Mouse (Mus musculus) megakaryocyte, embryonic 14.5 days (primary cell): ENCODE results near the gene Gm20388.

Experiments
- FLI1 ChIP-seq: IDR thresholded peaks from 2 replicates; pipeline ENCODE4 v1.6.1; 2012; ENCODE audit warnings: low read length, inconsistent platforms, mixed read lengths
- GATA1 ChIP-seq: IDR thresholded peaks from 3 replicates; pipeline ENCODE4 v1.6.1; 2012; ENCODE audit warnings: mixed read lengths, low read length, inconsistent platforms, borderline replicate concordance

GRCm38 (mm10) chr8:120093103-120093502 is 182.5 kb downstream of the Gm20388 start:
- TF ChIP-seq GATA1 (no peak), FLI1 (no peak)
